Comparison of ENCODE assay signal across 15 mouse cellular contexts in genomic region chr2:115131746-115132145, GRCm38 (mm10).
A peak's percentile ranks its signal among the peaks of the same experiment; 100 is the strongest.
DNase-seq lines count a peak whose midpoint lies in the region; ATAC-seq lines count a peak whose summit lies in the region.
"Had no signal": no experiment of that assay in that cellular context is flagged by ENCODE, and none has a peak within 500 bp of the region (broad histone marks: within the 10 kb centered on the region; RNA-seq: fewer than 3 reads in every experiment).

No protein-coding gene starts in this region.

- 38% methylated on average over 2 of the region's 2 CpGs for WGBS in hindbrain, embryonic 12.5 days
- WGBS in hindbrain, embryonic 14.5 days = 29% methylated on average over 2 of the region's 2 CpGs

- H3K4me3 ChIP-seq in hindbrain, embryonic 12.5 days = no peak overlapping the region
- H3K4me3 ChIP-seq in hindbrain, embryonic 14.5 days (replicated peaks; ENCODE audit: low read length) = no peak overlapping the region
- H3K4me3 ChIP-seq: erythroblast, embryonic 14.5 days; gastrocnemius, adult 2 months; lung, embryonic 15.5 days had no signal

- H3K9me3 ChIP-seq in hindbrain, embryonic 12.5 days (replicated peaks) = no peaks in the 10 kb centered on the region
- no peaks in the 10 kb centered on the region for H3K9me3 ChIP-seq in hindbrain, embryonic 14.5 days (ENCODE audit: control insufficient read depth, low read length)
- H3K9me3 ChIP-seq: lung, embryonic 15.5 days had no signal

- no peak overlapping the region for H3K9ac ChIP-seq in hindbrain, embryonic 12.5 days
- H3K9ac ChIP-seq in hindbrain, embryonic 14.5 days = no peak overlapping the region
- H3K9ac ChIP-seq: lung, embryonic 15.5 days had no signal

- peaks cover 7% of the 10 kb centered on the region for H3K4me1 ChIP-seq in hindbrain, embryonic 12.5 days
- no peaks in the 10 kb centered on the region for H3K4me1 ChIP-seq in hindbrain, embryonic 14.5 days (replicated peaks; ENCODE audit: control insufficient read depth, insufficient read depth, low read length)
- H3K4me1 ChIP-seq: lung, embryonic 15.5 days had no signal

- H3K27ac ChIP-seq in hindbrain, embryonic 12.5 days = no peak overlapping the region
- no peak overlapping the region for H3K27ac ChIP-seq in hindbrain, embryonic 14.5 days
- H3K27ac ChIP-seq: gastrocnemius, adult 2 months; lung, embryonic 15.5 days had no signal

- peak; percentile 47; the same call in 1 of the 2 replicates for ATAC-seq in hindbrain, embryonic 12.5 days (ENCODE audit: low FRiP score)
- ATAC-seq in hindbrain, embryonic 14.5 days (ENCODE audit: low FRiP score) = no peak

- no peaks in the 10 kb centered on the region for H3K27me3 ChIP-seq in hindbrain, embryonic 12.5 days
- H3K27me3 ChIP-seq in hindbrain, embryonic 14.5 days (ENCODE audit: control insufficient read depth, insufficient read depth, low read length) = no peaks in the 10 kb centered on the region
- H3K27me3 ChIP-seq: lung, embryonic 15.5 days had no signal

- peak; percentile 26 to 48 for DNase-seq in adrenal gland, adult (ENCODE audit: inconsistent age in 2 of 2, low spot score in 1 of 2)
- DNase-seq in adrenal gland, postnatal 25 days = no peak
- DNase-seq in hindbrain, embryonic 14.5 days (ENCODE audit: low spot score) = no peak
- DNase-seq in cerebellum, postnatal 14 days = peak; percentile 33 to 36
- DNase-seq in kidney, adult 9 months = peak; percentile 56
- no peak for DNase-seq in spleen, postnatal 10 days (ENCODE audit: low spot score in 2 of 2)
- DNase-seq in layer of hippocampus, adult 8-10 months (ENCODE audit: low spot score in 2 of 2) = no peak
- DNase-seq: gastrocnemius, adult 2 months; heart, postnatal 36 days; liver; right cerebral cortex, postnatal 25 days; thymus, adult 2 months had no signal

- H3K4me2 ChIP-seq in hindbrain, embryonic 12.5 days (replicated peaks) = no peak overlapping the region
- no peak overlapping the region for H3K4me2 ChIP-seq in hindbrain, embryonic 14.5 days (replicated peaks)
- H3K4me2 ChIP-seq: lung, embryonic 15.5 days had no signal

- H3K36me3 ChIP-seq in hindbrain, embryonic 12.5 days = no peaks in the 10 kb centered on the region
- no peaks in the 10 kb centered on the region for H3K36me3 ChIP-seq in hindbrain, embryonic 14.5 days (replicated peaks; ENCODE audit: control insufficient read depth, insufficient read depth)
- H3K36me3 ChIP-seq: lung, embryonic 15.5 days had no signal

Comparison
In these comparisons a context has a peak if more than half of its experiments do, and no peak if none do; other contexts are left out.
1. DNase-seq: peak in adrenal gland, adult (2 of 2), cerebellum, postnatal 14 days (2 of 2) and kidney, adult 9 months (single experiment); none in adrenal gland, postnatal 25 days (single experiment), hindbrain, embryonic 14.5 days (single experiment), spleen, postnatal 10 days (0 of 2) and layer of hippocampus, adult 8-10 months (0 of 2).